Mouse (Mus musculus): ENCODE results near the gene Stk10.
A peak's percentile ranks its signal among the peaks of the same experiment; 100 is the strongest.

Stk10 gene

GRCm38 (mm10) chr11:32632671-32633070 is 99.6 kb downstream of the Stk10 start:
- no peak for DNase-seq (ENCODE audit: low read depth)

GRCm38 (mm10) chr11:32633542-32633941 is 100.4 kb downstream of the Stk10 start:
- peak; percentile 41 for DNase-seq (ENCODE audit: low read depth)

DNA sequence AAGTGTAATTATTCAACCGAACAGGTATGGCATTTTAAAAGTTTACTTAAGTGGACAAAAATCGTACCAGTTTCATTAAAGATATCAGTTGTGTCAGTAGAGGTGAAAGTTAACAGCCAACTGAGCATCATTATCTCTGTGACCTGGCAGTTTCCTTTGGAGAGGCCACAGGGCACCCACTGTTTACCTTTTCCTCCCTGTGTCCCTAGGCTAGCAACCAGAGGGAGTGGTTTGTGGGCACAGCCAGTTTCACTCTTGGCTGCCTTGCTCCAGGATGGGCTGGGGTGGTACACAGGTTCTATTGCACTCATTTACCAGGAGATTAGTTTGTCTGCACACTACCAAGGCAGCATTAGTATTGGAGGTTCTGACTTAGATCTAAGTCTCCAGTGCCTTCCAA is 101.0 kb downstream of the Stk10 start:
- peak; percentile 56 for DNase-seq (ENCODE audit: low read depth)

DNA sequence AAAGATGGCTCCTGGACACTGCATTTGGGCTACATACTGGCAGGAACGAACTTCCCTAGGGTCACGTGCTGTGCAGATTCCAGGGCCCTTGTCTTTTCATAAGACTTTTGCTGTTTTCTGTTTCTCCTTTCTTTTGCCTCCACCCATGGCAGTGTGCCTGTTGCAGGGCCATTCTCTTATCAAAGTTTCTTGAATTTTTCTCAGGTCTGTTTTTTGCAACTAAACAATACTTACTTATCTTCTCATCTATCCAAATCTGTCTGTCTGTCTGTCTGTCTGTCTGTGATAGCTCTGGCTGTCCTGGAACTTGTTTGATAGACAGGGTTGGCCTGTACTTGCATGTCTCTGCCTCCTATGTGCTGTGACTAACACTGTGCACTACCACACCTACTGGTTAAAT is 101.7 kb downstream of the Stk10 start:
- peak; percentile 15 for DNase-seq (ENCODE audit: low read depth)

DNA sequence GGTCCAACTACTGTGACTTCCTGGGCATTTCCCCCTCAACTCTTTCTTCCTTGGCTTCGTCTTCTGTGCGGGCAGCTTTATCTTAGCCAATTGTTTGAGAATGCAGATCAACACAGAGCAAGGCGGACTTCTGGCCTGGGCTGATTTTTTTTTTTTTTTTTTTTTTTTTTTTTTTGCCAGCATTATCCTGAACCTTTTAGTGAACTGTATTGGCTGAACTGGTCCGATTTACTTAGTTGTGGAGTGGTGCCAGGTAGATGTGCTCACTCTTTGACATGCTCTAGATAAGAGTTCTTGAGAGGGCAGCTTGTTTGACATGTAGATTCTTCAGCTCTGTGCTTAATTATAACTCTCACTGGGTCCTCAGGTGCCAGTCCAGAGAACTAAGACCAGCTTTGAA is 103.2 kb downstream of the Stk10 start:
- no peak for DNase-seq (ENCODE audit: low read depth)

GRCm38 (mm10) chr11:32638521-32639255 is 105.6 kb downstream of the Stk10 start:
- DNase-seq (ENCODE audit: low read depth) = no peak

DNA sequence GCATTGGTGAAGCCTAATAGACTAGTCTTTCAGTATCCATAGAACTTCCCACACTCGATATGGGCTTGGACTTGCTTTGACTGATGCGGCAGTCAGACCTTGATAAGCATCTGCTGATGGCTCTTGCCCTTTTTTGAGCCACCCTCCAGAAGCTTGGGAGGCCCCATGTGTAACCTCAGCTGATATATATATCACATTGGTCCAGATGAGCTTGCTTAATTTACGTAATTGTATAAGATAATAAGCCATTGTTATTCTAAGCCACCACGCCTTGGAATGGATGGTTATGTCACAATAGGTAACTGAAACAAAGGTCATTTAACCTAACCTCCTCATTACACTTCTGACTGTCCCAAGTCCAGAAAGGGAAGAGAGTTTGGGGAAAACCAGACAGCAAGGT is 107.5 kb downstream of the Stk10 start:
- peak; percentile 35 for DNase-seq (ENCODE audit: low read depth)

DNA sequence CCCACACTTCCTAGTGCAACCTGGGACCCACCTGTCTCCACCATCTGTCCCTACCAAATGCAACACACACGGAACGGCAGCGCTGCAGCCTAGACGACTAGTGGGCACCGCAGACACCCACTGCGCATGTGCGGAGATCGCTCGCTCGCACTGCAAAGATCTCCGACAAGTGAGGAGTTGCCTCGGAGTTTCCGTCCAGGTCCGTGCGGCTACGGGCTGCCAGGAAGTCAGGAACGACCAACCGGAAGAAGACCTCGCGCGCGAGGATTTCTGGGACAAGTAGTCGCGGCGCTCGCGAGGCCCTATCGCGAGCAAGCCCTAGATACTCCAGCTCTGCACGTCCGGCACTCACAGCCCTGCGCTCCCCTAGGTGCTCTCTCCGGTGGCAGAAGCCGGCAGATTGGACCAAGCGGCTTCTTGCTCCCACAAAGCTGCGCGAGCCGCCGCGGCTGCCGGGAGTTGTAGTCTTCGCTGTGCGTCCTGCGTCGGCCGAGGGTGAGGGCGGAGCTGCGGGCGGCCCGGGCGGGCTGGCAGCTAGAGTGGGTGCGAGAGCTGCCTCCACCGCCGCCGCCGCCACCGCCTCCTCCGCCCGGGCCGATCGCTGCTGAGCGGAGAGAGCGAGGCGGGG is 109.3 kb downstream of the Stk10 start, which contains the start of gene Fbxw11:
Gene Fbxw11, plus strand, starts transcription at position 476 of the 628 bp plus-strand sequence.
- peak; percentile 98 for DNase-seq (ENCODE audit: low read depth)

DNA sequence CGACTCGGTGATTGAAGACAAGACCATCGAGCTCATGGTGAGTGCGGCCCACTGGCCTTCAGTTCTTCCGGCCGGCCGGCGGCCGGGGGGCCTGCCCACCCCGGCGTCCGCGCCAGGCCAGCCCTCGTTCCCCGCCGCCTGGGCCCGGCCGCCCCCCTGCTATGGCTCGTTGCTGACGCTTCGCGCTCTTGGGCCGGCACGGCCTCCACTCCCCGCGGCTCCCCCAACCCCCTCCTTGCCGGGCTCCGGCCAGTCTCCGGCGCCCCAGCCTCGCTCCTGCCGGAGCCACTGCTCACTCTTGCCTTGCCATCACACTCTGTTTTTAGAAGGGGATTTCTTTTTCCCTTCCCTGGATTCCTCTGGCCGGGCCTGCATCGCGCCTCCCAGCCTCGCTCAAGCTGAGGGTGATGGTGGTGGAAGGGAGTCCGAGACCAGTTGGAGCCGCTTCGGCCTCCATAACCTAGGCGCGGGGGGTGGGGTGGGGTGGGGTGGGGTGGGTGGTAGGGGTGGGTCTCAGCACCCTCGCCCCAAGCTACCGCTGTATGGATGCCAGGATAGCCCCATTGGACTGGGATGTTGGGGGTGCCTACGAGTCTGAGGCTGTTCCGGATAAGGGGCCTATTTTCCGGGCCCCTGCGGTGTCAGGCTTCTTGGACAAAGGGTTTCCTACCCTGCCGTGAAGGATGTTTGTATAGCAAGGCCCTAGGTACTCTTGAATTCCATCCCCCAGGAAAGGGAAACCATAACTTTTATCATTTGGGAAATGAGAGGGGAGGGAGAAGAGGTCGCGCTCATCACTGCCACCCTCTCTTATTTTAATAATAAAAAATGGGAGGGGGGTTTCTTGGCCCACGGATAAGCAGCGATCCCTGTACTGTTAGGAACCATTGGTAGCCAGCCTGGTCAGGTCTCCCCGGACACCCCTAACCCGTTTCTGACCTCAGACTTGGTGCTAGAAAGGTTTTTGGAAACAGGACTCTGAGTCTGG is 110.1 kb downstream of the Stk10 start:
- no peak for DNase-seq (ENCODE audit: low read depth)

DNA sequence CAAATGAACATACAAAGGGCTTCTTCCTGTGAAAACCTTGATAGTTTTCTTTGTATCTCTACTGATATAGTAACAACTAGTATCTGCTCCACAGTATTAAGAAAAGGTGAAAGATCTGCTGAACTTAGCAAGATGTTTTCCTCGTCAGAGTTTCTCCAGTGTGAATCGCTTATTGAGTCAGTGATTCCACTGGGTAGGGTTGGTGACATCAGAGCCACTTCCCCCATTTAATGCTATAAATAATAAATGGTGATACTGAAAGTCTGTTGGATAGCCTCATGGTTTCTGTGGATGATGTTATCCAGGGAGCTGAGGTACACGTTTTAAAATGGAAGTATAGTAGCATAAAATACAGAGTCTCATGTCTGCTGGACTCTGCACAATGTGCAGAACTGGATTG is 110.9 kb downstream of the Stk10 start:
- peak; percentile 80 for DNase-seq (ENCODE audit: low read depth)

DNA sequence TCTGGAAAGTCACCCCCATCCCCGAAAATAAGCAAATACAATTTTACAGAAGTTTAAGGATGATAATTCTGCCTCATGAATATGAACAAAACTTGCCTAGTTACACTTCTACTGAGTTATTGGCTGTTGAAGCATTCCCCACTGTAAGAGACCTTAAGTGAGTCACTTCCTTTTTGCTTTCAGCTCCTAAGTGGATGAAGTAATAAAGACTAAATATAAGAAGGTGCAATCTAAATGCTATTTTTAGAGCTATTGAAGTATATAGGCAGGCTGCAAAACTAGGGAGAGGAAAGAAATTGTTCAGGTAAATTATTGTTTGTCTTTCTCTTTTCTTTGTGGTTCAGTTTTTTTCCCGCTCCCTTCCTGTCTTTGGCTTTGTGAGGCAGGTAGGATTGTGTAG is 114.2 kb downstream of the Stk10 start:
- peak; percentile 83 for DNase-seq (ENCODE audit: low read depth)

DNA sequence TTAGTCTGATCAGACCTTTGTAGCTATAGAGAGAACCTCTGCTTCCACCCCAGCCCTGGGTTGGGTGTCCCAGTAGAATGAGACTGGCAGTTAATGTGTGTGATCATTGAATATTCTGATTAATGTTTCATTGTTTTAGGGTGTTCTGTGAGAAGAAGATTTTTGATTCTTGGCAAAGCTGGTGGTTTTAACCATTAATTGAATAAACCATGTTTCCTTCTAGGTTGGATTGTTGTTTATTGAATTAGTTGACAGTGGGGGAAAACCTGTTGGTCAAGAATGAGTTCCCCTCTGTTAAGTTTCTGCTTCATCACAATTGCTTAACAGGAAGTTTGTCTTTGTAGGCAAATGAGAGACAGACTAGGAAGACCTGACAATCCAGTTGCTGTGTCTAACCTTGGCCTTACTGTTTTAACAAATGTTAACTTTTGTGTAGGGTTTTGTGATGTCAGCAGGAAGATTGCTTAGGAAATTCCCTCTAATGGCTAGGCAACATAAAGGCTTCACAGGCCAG is 117.2 kb downstream of the Stk10 start:
- peak; percentile 37 for DNase-seq (ENCODE audit: low read depth)

DNA sequence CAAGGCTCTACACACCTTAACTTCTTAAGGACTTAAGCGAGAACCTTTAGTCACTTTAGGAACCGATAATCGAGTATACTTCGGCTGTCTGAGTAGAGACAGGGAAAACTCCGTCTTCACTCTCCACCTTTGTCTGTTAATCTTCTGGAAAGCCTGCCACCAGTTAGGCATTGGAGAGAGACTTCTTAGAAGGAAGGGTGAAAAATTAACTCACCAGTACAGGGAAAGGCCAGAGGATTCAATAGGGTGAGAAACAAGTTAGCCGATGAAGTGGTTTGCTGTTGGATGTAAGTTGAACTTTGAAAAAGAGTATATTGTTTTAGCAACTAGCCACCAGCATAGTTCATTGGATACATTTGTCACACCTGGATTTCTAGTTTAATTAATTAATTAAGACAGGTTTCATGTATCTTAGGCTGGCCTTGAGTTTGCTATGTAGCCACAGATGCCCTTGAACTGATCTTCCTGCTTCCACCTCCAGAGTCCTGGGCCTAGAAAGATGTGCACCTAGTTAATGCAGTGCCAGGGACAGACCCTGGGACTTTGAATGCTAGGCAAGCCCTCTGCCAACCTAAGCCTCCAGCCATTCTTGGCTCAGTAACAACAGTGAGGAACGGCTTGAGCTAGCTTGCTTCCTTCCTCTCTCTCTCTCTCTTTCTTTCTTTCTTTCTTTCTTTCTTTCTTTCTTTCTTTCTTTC is 117.9 kb downstream of the Stk10 start:
- DNase-seq (ENCODE audit: low read depth) = no peak

GRCm38 (mm10) chr11:32651723-32652122 is 118.6 kb downstream of the Stk10 start:
- no peak for DNase-seq (ENCODE audit: low read depth)

GRCm38 (mm10) chr11:32662082-32662656 is 129.1 kb downstream of the Stk10 start:
- DNase-seq (ENCODE audit: low read depth) = peak; percentile 79

- peak; percentile 85 for DNase-seq (ENCODE audit: low read depth)
Measured at GRCm38 (mm10) chr11:32665639-32666038, 132.5 kb downstream of the Stk10 start.

DNA sequence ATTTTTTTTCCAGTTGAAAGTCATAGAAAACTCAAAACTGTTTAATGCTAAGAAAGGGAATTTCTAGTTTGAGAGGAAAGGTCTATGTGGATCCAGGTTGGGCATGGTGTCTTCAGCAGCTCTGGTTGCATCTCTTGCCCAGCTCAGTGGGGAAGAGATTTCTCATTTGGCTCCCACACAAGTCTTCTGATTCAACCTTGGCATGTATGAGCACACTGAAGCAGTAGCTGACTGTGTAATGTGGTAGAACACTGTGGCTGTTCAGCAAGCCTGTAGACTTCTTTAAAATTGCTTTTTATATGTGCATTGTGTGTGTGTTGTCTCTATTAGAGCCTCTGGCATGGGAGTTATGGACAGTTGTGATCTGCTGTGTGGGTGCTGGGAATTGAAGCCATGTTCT is 133.9 kb downstream of the Stk10 start:
- DNase-seq (ENCODE audit: low read depth) = no peak

DNA sequence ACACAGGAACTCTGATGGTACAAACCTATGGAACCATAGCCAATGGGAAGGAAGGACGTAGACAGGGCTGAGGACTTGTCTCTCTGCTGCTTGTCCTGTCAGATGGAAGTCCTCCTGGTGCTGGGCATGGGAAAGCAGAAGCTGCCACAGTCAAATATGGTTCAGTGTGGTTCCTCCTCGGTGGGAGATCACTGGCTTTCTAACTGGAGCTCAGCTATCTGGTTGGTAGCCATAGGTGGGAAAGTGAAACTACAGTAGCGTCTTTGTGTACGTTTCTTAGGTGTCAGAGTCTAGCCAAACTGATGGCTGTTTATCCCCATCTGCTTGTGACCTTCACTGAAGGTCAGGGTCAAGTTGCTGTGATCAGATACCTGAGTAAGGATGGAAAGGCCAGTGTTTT is 138.4 kb downstream of the Stk10 start:
- DNase-seq (ENCODE audit: low read depth) = no peak

Measured in 416B (cell line).